Mouse (Mus musculus): Measurements from ENCODE around the gene Cryaa.

Gene Cryaa

DNA sequence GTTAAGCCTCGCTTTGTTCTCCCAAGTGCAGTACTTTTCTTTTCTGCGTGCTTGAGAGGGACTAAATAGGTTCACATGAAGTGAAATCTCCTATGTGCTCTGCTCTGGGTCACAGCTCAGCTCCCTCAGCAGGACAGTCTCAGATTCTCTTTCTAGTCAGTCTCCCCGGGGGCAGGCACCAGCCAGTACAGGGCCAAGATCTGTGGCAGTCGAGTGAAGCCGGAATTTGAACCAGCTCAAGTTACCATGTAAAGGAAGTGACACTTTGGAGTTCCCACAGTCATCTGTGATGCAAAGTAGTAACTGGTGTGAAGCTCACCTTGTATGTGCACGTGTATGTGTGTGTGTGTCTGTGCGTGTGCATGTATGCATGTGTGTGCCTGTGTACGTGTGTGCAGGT is 32.8 kb downstream of the Cryaa start:
- DNase-seq, result no peak

- peak; percentile 24 for DNase-seq
Measured at GRCm38 (mm10) chr17:31713709-31714108, 36.1 kb downstream of the Cryaa start.

- no peak for DNase-seq
Measured at GRCm38 (mm10) chr17:31714125-31714524, 36.5 kb downstream of the Cryaa start.

DNA sequence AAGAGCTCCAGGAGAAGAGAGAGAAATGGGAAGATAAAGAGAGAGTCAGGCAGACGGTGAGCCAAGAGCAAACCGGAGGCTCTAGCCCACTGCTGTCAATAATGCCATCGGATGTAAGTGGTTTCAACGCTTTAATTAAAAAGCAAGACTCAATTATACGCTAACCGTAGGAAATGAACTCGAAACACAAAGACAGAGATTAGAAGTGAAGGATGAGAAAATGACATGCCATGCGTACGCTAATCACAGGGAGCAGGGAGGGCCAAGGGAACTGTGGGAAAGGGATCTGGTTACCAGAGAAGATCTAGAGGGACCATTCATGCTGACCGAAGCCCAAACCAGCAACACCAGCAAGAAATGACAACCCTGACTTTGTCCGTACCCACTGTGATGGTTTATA is 37.4 kb downstream of the Cryaa start:
- no peak for DNase-seq

DNA sequence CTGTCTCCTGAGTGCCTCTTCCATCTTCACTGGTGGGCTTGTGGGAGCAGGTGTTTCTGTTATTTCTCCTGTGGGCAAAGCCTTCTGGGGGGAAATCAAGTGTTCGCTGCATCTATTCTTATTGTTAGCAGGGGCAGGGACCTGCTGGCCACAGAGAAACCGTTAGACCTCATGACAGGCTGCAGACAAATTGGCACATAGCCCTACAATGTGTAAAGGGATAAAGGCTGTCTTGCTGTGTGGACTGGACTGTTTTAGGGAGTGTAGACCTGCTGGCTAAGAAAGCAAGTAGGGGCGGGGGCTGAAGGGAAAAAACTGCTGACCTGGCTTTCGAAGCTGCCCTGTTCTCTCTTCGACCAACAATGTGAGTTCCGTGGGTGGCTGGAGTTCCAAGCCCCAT is 44.0 kb downstream of the Cryaa start:
- DNase-seq, result no peak

GRCm38 (mm10) chr17:31725366-31725765 is 47.8 kb downstream of the Cryaa start:
- DNase-seq, result no peak

GRCm38 (mm10) chr17:31726216-31726615 is 48.6 kb downstream of the Cryaa start:
- no peak for DNase-seq

DNA sequence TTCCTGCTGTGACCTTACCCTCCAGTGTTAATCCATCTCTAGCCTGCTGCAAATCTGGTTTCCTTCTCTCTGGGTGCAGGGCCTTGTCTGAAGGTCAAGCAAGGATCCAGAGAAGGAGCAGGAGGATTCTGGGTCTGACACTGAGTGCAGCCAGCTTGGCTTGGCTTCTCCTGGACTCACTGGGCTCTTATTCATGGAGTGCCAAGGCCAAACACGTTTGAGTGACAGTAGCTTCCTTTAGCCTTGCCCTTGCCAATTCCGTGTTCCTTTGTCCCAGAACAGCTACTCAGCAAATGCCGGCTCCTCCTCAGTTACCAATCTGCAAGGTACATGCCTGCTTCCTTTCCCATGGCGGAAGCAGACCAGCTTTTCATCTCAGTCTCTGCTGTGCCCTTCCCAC is 49.6 kb downstream of the Cryaa start:
- DNase-seq, result peak; percentile 59

DNA sequence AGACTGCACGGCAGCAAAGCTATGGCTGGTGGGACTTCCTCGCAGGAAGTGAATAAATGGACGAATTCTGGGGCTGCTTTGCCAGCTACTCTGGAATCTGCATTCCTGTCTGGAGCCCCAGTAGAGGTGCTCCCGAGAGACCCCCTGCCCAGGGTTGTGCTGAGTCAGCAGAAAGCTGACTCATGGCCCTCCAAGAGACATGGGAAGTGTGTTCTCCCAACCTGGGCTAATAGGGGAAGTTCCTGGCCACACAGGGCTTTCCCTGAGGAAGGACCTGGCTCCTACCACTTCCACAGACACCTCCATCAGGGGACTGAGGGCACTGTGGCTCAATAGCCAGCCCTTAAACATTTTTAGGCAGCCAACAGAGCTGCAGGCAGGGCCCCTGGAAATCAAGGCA is 50.4 kb downstream of the Cryaa start:
- DNase-seq, result no peak

- DNase-seq, result peak; percentile 85
Measured at GRCm38 (mm10) chr17:31728968-31729501, 51.4 kb downstream of the Cryaa start.

DNA sequence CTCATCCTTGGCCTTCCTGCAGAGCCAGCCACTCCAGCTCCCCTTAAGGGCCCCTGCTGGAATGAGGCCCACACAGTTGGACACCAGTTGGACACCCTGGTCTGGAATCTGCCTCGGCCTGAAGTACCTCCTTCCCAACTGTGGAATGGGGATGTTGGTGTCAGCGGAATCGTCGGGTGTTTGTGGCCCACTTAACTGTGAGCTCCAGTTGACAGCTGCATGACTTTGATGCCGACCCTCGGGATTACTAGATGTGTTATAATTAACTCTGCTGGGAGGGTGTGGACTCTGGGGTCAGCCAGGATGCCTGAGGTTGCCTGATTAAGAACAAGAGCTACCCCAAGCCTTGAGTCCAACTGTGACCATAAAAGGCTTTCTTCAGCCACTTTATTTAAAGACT is 53.4 kb downstream of the Cryaa start:
- DNase-seq, result peak; percentile 43
